Mouse (Mus musculus) gastrocnemius, postnatal 25 days (tissue): Measurements from ENCODE around the gene Bmp2k. TPM values are rescaled to one million over a fixed set of nuclear protein-coding genes. Genes with fewer than 3 reads are reported as not detected.
"Not testable (repeated sequence)": the region's sequence is repeated elsewhere in the genome, so short reads cannot be mapped to it uniquely, and the experiment has no call there.

Experiments used
- DNase-seq: peaks from one replicate; pipeline ENCODE4 v3.0.0; 2022
- total RNA-seq, 2 experiments: library from RNA; stranded (reverse); gene quantifications; 1 replicate in 1 of 2; 2 replicates in 1 of 2; pipeline ENCODE4 v1.2.3; 2021

The Bmp2k gene
- total RNA-seq, 2 experiments from 2014 or later = 8.0 to 9.1 TPM

GRCm38 (mm10) chr5:97002336-97002735 lies 4.8 kb downstream of the Bmp2k start:
- DNase-seq = no peak

- no peak for DNase-seq
These were observed 5.4 kb downstream of the Bmp2k start for GRCm38 (mm10) chr5:97002937-97003336.

DNA sequence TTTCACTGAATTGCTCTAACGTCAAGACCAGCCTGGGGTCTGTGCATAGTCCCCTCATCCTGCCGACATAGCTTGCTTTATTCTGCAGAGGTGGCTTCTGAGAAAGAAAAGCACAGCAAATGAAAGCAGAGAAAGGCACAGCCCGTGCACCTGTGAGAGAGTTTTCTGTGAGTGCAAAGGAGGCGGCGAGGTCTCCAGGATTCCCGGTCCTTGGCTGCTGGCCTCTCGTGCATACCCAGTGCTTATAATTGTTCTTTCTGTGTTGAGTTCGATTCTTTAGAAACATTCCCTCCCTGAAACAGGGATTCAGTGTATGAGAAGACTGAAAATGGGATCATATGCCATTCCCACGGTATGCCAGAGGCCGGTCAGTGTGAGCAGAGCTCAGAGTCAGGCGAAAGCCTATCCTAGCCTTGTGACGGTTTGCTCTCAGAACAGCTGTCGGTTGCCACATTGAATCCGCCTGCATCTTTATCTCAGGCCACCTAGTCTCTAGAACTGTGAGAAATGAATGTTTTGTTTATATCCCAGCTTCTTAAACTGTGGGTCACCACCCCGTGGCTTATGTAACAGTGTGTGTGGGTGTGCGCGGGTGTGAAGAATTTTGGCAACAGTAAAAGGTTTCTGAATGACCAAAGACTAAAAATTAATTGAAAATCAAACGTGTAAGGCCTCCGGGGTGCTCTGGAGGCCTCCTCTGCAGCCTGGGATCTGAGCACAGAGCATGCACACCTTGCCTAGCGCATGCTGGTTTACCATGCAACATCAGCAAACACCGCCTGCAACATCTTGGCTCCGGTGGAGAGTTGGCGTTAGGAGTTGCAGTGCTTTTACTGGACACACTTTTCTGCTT lies 6.9 kb downstream of the Bmp2k start:
- no peak for DNase-seq

GRCm38 (mm10) chr5:97005891-97006290 lies 8.4 kb downstream of the Bmp2k start:
- DNase-seq = no peak

GRCm38 (mm10) chr5:97006929-97007328 lies 9.4 kb downstream of the Bmp2k start:
- DNase-seq = no peak

GRCm38 (mm10) chr5:97007496-97007895 lies 10.0 kb downstream of the Bmp2k start:
- no peak for DNase-seq

- DNase-seq = not testable (repeated sequence)
These were observed 11.7 kb downstream of the Bmp2k start for GRCm38 (mm10) chr5:97009140-97009539.

DNA sequence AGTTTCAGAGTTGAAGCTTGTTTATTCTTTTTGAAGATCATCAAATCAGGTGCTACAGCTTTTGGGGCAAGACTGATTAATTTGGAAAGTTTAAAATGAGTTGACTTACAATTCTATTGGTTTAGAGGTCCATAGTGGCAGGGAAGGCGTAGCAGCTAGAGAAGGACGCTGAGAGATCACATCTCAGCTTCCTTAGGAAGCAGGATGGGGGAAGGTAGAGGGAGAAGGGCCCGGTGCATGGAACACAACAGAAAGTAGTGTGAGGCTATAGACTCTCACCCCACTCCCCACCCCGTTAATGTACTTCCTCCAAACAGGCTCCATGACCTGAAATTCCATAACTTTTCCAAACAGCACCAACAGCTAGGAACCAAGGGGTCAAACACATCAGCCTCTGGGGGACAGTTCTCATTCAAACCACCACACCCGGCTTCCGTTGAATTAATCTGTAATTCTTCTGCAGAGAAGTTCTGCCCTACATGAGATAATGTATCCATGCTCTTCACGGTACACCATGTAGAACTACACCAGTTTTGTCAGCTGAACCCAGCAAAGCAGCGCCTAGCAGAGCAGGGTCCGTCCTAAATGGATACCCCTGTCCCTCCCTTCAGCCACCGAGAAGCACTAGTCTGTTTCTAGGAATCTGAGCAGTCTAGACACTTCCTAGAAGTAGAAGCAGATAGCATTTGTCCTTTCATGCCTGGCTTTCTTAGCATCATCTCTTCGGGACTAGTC lies 12.3 kb downstream of the Bmp2k start:
- no peak for DNase-seq

DNA sequence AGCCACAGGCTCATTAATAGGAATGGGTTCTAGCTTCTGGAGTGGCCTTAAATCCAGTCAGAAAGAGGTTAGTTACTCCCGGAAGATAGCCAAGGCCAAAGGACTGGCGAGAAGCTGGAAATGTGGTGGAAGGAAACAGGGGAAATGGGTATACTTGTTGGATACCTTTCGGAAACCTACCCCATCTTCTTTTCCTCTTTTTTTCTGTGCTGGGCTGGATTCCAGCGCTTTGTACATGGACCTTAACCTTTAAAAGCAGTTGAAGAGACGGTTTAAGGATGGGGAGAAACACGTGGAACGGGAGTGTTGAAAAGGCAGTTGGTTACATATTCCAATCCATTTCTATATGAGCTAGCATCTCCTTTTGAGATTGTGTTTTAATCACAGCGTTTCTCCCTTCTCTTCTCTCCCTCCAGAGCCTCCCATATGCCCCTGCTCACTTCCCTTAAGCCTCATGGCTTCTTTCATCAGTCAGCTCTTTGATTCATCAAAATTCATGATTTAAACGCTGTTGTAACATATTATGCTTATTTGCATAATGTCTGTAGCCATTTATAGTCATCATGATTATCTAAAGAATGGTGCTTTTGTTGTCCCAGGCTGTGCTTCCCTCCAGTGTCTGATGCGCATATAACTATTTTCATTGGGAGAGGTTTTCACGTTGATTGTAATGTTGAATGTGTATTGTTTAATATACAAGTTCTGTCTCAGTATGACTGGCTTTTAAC lies 18.5 kb downstream of the Bmp2k start:
- no peak for DNase-seq

- no peak for DNase-seq
These were observed 19.5 kb downstream of the Bmp2k start for GRCm38 (mm10) chr5:97016842-97017577.

GRCm38 (mm10) chr5:97022305-97023278 lies 25.1 kb downstream of the Bmp2k start:
- no peak for DNase-seq

DNA sequence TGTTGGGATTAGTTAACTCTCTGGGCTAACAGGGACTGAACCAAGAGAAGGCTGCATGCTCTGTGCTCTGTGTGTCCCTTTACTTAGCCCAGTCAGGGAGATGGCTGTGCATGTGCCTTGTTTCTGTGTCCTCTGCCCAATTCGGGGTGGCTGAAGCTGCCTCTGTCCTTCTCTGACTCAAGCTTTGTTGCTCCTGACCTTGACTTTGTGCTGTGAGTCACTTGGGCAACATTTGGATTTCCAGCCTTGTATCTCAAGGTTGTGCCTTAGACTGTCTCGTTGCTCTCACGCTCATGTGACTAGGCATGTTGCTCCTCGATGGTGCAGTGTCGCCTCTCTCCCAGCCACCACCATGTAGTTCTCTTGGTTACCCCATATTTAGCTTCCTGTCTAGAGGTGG lies 27.3 kb downstream of the Bmp2k start:
- DNase-seq = no peak

DNA sequence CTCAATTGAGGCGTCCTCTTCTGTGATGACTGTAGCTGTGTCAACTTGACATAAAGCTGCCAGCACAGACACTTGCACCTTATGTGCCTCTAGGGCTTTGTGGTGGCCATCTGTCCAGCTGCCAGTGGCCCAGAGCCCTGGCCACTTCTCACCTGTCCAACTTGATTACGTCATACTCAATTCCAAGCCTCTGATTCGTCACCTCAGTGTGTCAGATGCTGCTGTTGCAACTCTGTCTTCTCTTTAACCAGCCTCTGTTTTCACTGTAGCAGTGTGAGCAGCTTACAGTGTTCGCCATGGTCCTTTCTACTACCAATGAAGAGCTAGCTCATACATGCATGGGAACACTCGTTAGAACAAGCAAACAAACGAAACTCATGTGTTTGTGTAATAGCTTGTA lies 28.2 kb downstream of the Bmp2k start:
- no peak for DNase-seq

DNA sequence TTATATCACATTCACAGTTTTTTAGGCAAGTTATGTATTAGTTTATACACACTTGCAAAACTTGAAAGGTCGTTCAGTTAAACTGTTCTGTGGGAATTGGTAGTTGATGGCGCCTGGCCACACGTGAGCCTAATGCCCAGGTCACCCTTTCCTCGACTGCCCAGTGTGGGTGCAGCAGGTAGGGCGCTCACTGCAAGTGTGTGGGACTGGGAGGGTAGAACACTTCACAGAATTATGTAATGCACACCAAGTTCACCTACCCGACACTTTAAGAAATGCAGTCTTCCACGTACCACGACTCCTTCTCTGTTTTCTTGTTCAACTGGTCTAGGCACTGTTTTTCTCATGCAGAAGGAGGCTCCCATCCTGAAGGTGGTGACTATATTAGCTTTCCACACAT lies 30.5 kb downstream of the Bmp2k start:
- DNase-seq = no peak

GRCm38 (mm10) chr5:97028840-97029239 lies 31.4 kb downstream of the Bmp2k start:
- DNase-seq = not testable (repeated sequence)

DNA sequence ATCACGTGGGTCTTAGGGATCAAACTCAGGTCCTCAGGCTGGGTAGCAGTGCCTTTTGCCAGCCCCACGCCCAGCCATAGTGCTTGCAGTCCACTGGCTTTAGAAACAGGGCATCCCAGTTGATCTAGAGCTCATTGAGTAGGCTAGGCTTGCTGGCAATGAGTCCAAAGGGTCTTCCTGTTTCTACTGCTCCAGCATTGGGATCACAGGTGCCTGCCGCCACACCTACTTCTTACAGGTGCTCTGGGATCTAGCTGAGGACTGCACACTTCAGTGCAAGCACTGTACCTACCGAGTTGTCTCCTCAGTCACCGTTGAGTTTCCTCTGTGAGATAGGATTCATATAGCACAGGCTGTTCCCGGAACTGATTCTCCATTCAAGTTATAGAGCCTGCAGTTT lies 34.3 kb downstream of the Bmp2k start:
- no peak for DNase-seq

- DNase-seq = no peak
These were observed 47.8 kb downstream of the Bmp2k start for GRCm38 (mm10) chr5:97045260-97045659.

DNA sequence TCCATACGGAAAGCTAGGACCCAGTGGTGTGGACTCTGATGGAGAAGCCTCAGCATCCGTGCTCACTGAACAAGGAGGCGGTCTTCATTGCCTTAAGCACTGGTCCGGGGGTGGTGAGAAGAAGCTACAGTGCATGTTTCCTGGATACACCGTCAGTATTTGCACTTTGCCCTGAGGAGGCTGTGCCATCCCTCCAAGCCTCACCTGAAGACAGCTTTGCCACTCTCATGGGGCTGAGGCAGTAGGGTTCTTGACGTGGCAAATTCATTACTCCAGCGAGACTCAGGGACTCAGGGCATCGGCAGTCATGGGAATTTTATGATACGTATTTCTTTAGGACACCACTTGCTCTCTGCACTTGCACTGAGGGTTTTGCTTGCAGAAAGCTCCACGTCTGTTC lies 49.2 kb downstream of the Bmp2k start:
- no peak for DNase-seq

DNA sequence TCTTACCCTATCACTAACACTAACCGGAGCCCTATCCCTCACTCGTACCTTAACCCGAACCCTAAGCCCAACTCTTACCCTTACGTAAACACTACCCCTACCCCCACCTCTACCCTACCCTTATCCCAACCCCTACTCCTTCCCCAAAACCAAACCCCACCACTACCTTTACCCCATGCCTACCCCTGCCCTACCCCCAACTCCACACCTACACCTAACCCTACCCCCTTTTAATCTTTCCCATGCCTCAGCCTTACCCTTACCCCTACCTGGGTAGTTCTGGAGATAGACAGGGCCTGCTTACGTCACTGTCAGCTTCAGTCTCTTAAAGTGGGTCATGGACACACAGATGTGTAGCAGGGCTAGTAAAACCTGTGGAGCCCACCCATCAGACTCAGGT lies 51.4 kb downstream of the Bmp2k start:
- no peak for DNase-seq

DNA sequence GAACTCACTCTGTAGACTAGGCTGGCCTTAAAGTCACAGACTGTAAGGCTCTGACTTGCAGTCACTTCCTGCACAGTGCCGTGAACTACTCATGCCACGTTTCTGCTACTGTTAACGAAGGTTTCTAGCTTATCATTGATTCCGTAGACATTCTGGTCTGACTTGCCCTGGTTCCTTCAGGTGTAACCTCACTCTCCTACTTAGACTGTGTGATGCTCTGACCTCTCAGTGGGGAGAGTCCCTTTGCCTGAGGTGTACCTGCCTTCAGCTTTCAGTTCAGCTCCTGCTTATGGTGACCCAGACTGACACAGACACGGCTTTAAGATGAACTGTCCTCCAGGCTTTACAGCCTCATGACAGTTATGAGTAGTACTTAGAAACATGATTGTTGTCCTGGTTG lies 56.7 kb downstream of the Bmp2k start:
- no peak for DNase-seq

DNA sequence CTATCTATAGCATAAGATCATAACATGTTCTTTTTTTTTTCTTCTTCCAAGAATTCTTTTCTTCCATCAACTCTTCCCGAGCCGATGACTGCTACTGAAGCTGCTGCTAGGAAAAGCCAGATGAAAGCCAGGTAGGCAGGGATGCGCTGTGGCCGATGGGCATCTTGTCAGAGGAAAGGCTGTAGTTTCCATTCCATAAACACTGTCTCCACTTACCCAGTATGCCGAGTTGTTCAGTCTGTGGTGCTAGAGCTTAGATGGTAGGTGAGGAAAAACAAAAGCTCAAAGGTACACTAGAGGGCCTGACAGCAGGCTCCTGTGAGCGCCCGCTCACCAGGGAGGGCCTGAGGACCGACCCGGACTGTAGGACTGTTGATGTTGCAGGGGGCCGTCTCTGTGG lies 57.3 kb downstream of the Bmp2k start:
- no peak for DNase-seq
